Mouse (Mus musculus): ENCODE data around the gene Rgcc. TPM values are rescaled to one million over a fixed set of nuclear protein-coding genes. Genes with fewer than 3 reads are reported as not detected.

Rgcc gene
- polyA plus RNA-seq, 1 experiment: 325 TPM

DNA sequence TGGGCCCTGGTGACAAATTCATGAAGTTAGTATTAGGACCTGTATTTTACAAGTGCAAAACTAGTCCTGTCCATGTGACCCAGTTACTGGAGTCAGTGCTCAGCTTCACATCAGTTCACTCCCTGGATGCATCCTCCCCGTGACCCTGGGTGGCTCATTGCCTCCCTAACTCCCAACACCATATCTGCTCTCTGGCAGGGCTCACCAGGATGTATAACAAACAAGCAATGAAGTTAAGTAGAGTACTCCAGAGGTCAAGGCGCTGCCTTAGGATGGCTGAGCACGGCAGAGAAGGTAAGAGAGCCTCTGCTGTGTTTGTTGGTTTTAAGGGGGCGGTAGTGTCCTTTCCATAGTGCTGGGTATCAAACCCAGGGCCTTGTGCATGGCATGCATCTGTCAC, 7.7 kb upstream of the Rgcc start:
- H3K4me1 ChIP-seq (ENCODE audit: control insufficient read depth, insufficient read depth, insufficient read length, low read length): no peaks in the 10 kb centered on the region
- H3K27ac ChIP-seq (replicated peaks; ENCODE audit: low read depth, low read length): no peak overlapping the region
- H3K4me3 ChIP-seq (ENCODE audit: insufficient read depth, low read depth, low read length): no peak overlapping the region

DNA sequence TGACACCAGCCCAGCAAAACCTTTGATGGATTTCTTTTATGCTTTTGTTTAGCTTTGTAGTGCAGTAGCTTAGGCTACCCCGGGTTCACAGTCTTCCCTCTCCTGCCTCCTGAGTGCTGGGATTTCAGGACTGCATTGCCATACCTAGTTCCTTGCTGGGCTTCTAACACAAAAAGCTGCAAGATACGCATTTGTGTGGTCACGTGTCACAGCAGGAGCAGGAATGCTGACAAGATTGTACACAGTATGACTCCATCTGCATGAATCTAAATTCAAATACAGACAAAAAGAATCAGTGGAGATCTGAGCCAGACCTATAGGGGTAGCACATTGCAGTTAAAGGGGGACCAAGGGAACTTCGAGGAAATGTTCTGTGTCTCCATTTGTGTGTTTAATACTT, 6.9 kb upstream of the Rgcc start:
- Histone ChIP-seq H3K27ac (replicated peaks; ENCODE audit: low read depth, low read length) (no peak overlapping the region), H3K4me1 (ENCODE audit: control insufficient read depth, insufficient read depth, insufficient read length, low read length) (no peaks in the 10 kb centered on the region)

DNA sequence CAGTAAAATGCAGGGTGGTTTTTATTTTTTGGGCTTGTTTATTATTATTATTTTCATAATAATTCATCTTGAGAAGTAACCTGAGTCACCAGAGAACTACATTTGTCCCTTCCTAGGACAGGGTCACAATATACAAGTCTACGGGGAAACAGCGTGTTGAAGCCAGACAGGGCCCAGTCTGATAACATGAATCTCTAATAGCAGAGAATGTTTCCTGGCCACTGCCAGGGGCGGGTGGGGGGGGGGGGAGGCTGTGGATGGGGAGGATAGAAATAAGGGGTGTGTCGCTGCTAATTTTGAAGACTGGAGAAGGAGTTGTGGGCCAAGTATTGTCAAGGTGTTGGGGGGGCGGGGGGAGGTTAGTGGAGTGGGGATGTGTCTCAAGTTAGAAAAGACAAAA, 6.5 kb upstream of the Rgcc start:
- H3K4me3 ChIP-seq (ENCODE audit: insufficient read depth, low read depth, low read length): no peak overlapping the region
- H3K27ac ChIP-seq (replicated peaks; ENCODE audit: low read depth, low read length): no peak overlapping the region
- H3K4me1 ChIP-seq (ENCODE audit: control insufficient read depth, insufficient read depth, insufficient read length, low read length): no peaks in the 10 kb centered on the region

More for the DNA sequence above, 6.9 kb upstream of the Rgcc start:
- H3K4me3 ChIP-seq (ENCODE audit: insufficient read depth, low read depth, low read length): no peak overlapping the region

GRCm38 (mm10) chr14:79307138-79307537, 5.7 kb upstream of the Rgcc start:
- H3K4me3 ChIP-seq (ENCODE audit: insufficient read depth, low read depth, low read length): no peak overlapping the region
- H3K4me1 ChIP-seq (ENCODE audit: control insufficient read depth, insufficient read depth, insufficient read length, low read length): no peaks in the 10 kb centered on the region
- no peak overlapping the region for H3K27ac ChIP-seq (replicated peaks; ENCODE audit: low read depth, low read length)

- Histone ChIP-seq H3K27ac (replicated peaks; ENCODE audit: low read depth, low read length) (no peak overlapping the region), H3K4me3 (ENCODE audit: insufficient read depth, low read depth, low read length) (no peak overlapping the region), H3K4me1 (ENCODE audit: control insufficient read depth, insufficient read depth, insufficient read length, low read length) (no peaks in the 10 kb centered on the region)
Observed at GRCm38 (mm10) chr14:79304873-79305464, 3.5 kb upstream of the Rgcc start.

- H3K4me3 ChIP-seq (ENCODE audit: insufficient read depth, low read depth, low read length): no peak overlapping the region
- no peaks in the 10 kb centered on the region for H3K4me1 ChIP-seq (ENCODE audit: control insufficient read depth, insufficient read depth, insufficient read length, low read length)
- H3K27ac ChIP-seq (replicated peaks; ENCODE audit: low read depth, low read length): no peak overlapping the region
Observed at GRCm38 (mm10) chr14:79303150-79303549, 1.7 kb upstream of the Rgcc start.

GRCm38 (mm10) chr14:79300641-79301350, 649 bp downstream of the Rgcc start:
- H3K27ac ChIP-seq (replicated peaks; ENCODE audit: low read depth, low read length): peak overlapping the region; percentile 94
- 0 out of 2 replicates have a peak, but pooled peaks cover under 1% of the 10 kb centered on the region for H3K4me1 ChIP-seq (ENCODE audit: control insufficient read depth, insufficient read depth, insufficient read length, low read length)
- H3K4me3 ChIP-seq (ENCODE audit: insufficient read depth, low read depth, low read length): peak overlapping the region; percentile 85

DNA sequence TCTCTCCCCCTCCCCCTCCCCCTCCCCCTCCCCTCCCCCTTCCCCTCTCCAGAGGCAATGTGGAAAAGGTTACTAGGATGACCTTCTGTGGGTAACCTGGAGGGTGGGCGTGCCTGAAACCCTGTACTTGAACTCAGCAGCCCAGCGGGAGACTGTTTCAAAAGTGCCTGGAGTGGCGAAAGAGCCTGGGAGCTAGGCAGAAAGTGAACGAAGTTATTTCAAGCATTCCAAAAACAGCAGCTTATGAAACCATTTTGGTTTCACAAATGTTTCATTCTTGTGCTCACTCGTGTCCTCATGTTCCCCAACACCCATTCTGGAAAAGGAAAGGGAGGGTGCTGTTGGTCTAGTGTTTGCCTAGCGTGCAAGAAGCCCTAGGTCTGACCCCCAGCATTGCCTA, 1.6 kb downstream of the Rgcc start:
- peaks cover 11% of the 10 kb centered on the region; the same call in 1 of the 2 replicates for H3K4me1 ChIP-seq (ENCODE audit: control insufficient read depth, insufficient read depth, insufficient read length, low read length)
- peak overlapping the region; percentile 94 for H3K27ac ChIP-seq (replicated peaks; ENCODE audit: low read depth, low read length)
- H3K4me3 ChIP-seq (ENCODE audit: insufficient read depth, low read depth, low read length): peak overlapping the region; percentile 85

- Histone ChIP-seq H3K4me1 (ENCODE audit: control insufficient read depth, insufficient read depth, insufficient read length, low read length) (peaks cover 11% of the 10 kb centered on the region; the same call in 1 of the 2 replicates), H3K4me3 (ENCODE audit: insufficient read depth, low read depth, low read length) (peak overlapping the region; percentile 66), H3K27ac (replicated peaks; ENCODE audit: low read depth, low read length) (peak overlapping the region; percentile 88)
Observed at GRCm38 (mm10) chr14:79299230-79299629, 2.2 kb downstream of the Rgcc start.

- Histone ChIP-seq H3K4me1 (ENCODE audit: control insufficient read depth, insufficient read depth, insufficient read length, low read length) (peaks cover 11% of the 10 kb centered on the region; the same call in 1 of the 2 replicates), H3K4me3 (ENCODE audit: insufficient read depth, low read depth, low read length) (peak overlapping the region; percentile 66), H3K27ac (replicated peaks; ENCODE audit: low read depth, low read length) (peak overlapping the region; percentile 88)
Observed at GRCm38 (mm10) chr14:79298314-79298992, 3.0 kb downstream of the Rgcc start.

GRCm38 (mm10) chr14:79296836-79297235, 4.6 kb downstream of the Rgcc start:
- Histone ChIP-seq H3K27ac (replicated peaks; ENCODE audit: low read depth, low read length) (peak overlapping the region; percentile 62), H3K4me1 (ENCODE audit: control insufficient read depth, insufficient read depth, insufficient read length, low read length) (peaks cover 23% of the 10 kb centered on the region), H3K4me3 (ENCODE audit: insufficient read depth, low read depth, low read length) (peak overlapping the region; percentile 50)

DNA sequence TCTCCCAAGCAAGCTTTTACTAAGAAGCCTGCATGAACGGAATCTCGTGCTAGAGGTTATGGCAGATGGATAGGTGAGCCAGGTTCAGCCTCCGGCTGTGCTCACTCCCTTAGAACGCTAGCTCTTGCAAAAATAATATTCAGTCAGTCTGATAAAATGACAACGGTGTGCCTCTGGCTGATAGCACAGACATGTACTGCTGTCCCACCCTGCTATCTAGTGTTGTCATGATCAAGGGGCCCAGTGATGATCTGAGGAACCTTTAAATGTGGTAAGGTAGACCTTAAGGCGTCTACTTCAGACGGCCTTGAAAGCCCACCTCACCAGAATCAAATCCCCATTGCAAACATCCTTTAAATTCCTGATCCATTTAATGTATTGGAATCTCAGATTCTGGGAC, 5.2 kb downstream of the Rgcc start:
- H3K4me1 ChIP-seq (ENCODE audit: control insufficient read depth, insufficient read depth, insufficient read length, low read length): peaks cover 26% of the 10 kb centered on the region
- peak overlapping the region; percentile 71 for H3K27ac ChIP-seq (replicated peaks; ENCODE audit: low read depth, low read length)
- H3K4me3 ChIP-seq (ENCODE audit: insufficient read depth, low read depth, low read length): peak overlapping the region; percentile 54

DNA sequence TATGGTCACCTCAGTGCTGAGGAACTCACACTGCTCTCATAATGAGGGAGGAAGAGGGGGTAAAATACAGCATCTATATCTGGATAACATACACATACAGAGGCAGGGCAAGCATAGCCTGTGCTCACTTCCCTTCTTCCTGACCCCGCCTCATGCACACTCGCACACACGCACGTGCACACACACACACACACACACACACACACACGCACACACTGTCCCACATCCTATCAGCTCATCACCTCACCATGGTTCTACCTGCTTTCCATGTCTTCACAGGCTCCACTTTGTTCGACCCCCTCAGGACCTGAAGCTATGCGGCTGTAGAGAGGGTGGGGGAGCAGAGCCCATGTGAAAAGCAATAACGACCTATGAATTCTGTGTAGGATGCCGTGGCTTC, 5.9 kb downstream of the Rgcc start:
- Histone ChIP-seq H3K27ac (replicated peaks; ENCODE audit: low read depth, low read length) (peak overlapping the region; percentile 71), H3K4me1 (ENCODE audit: control insufficient read depth, insufficient read depth, insufficient read length, low read length) (peaks cover 32% of the 10 kb centered on the region), H3K4me3 (ENCODE audit: insufficient read depth, low read depth, low read length) (peak overlapping the region; percentile 54)

DNA sequence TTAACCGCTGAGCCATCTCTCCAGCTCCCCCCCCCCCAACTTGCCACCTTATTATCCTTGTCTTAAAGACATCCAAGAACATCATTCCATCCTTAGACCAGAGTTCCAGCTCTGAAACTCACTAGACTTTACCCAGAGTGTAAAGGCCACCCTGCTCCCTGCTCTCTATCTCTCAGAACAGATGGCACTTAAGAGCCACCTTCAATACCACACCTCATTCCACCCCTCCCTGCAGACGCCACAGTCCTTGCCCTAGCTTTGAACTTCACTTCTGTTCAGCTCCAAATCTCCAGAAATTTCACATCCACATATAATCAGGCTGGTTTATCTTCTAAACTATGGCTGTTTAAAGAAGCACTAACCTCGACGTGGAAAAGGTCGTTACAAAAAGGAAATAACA, 6.5 kb downstream of the Rgcc start:
- Histone ChIP-seq H3K4me1 (ENCODE audit: control insufficient read depth, insufficient read depth, insufficient read length, low read length) (peaks cover 38% of the 10 kb centered on the region), H3K27ac (replicated peaks; ENCODE audit: low read depth, low read length) (peak overlapping the region; percentile 71), H3K4me3 (ENCODE audit: insufficient read depth, low read depth, low read length) (peak overlapping the region; percentile 54)

GRCm38 (mm10) chr14:79294051-79294814, 7.2 kb downstream of the Rgcc start:
- Histone ChIP-seq H3K4me3 (ENCODE audit: insufficient read depth, low read depth, low read length) (peak overlapping the region; percentile 8), H3K27ac (replicated peaks; ENCODE audit: low read depth, low read length) (peak overlapping the region; percentile 81)

More at GRCm38 (mm10) chr14:79294051-79294814, 7.2 kb downstream of the Rgcc start:
- peaks cover 40% of the 10 kb centered on the region for H3K4me1 ChIP-seq (ENCODE audit: control insufficient read depth, insufficient read depth, insufficient read length, low read length)
